Mouse (Mus musculus): ENCODE measurements around the gene Osgep. TPM values are rescaled to one million over a fixed set of nuclear protein-coding genes. Genes with fewer than 3 reads are reported as not detected.
"Not testable (repeated sequence)": the region's sequence is repeated elsewhere in the genome, so short reads cannot be mapped to it uniquely, and the experiment has no call there.

Gene Osgep
- 145 and 148 TPM in 2 replicates for polyA plus RNA-seq (2015; fragmentation: Nextera tagmentation; extraction: Ambion mirVana)

- WGBS: under 1% methylated on average over 57 of the region's 57 CpGs
- Histone ChIP-seq H3K9me3 (no peaks in the 10 kb centered on the region), H3K4me3 (peak within 1 kb of the TSS; percentile 71), H3K4me1 (peaks cover 17% of the 10 kb centered on the region), H3K27ac (peak within 1 kb of the TSS; percentile 94), H3K9ac (peak within 1 kb of the TSS; percentile 68), H3K4me2 (peak within 1 kb of the TSS; percentile 71), H3K27me3 (no peaks in the 10 kb centered on the region), H3K36me3 (peaks cover 42% of the 10 kb centered on the region)
- peak; percentile 94 for ATAC-seq (ENCODE audit: insufficient number of reproducible peaks, low FRiP score, low TSS enrichment, low read depth)
These were observed at the start of gene Osgep, which contains the start of gene Apex1 for GRCm38 (mm10) chr14:50924281-50925064. TSS of gene Osgep (minus strand) at chr14:50924893. TSS of gene Apex1 (plus strand) at chr14:50924968.

GRCm38 (mm10) chr14:50973700-50974099 is 49.0 kb upstream of the Osgep start:
- Histone ChIP-seq H3K4me1 (no peaks in the 10 kb centered on the region), H3K4me2 (no peak overlapping the region), H3K9ac (no peak overlapping the region), H3K4me3 (no peak overlapping the region), H3K27ac (no peak overlapping the region), H3K36me3 (no peaks in the 10 kb centered on the region), H3K9me3 (no peaks in the 10 kb centered on the region), H3K27me3 (no peaks in the 10 kb centered on the region)
- 40% methylated on average over 4 of the region's 4 CpGs for WGBS
- no peak for ATAC-seq (ENCODE audit: insufficient number of reproducible peaks, low FRiP score, low TSS enrichment, low read depth)

- not testable (repeated sequence) for H3K36me3 ChIP-seq; H3K4me2 ChIP-seq; H3K9me3 ChIP-seq; H3K4me1 ChIP-seq; H3K4me3 ChIP-seq; H3K9ac ChIP-seq; H3K27me3 ChIP-seq; ATAC-seq (ENCODE audit: insufficient number of reproducible peaks, low FRiP score, low TSS enrichment, low read depth); H3K27ac ChIP-seq
- WGBS: 87% methylated on average over 5 of the region's 5 CpGs
These were observed 48.4 kb upstream of the Osgep start for GRCm38 (mm10) chr14:50973054-50973453.

GRCm38 (mm10) chr14:50970822-50971221 is 46.1 kb upstream of the Osgep start:
- Histone ChIP-seq H3K36me3 (no peaks in the 10 kb centered on the region), H3K27me3 (no peaks in the 10 kb centered on the region), H3K4me1 (no peaks in the 10 kb centered on the region), H3K9me3 (no peaks in the 10 kb centered on the region), H3K9ac (no peak overlapping the region), H3K27ac (no peak overlapping the region), H3K4me2 (no peak overlapping the region), H3K4me3 (no peak overlapping the region)
- no peak for ATAC-seq (ENCODE audit: insufficient number of reproducible peaks, low FRiP score, low TSS enrichment, low read depth)
- WGBS: 50% methylated on average over 1 of the region's 1 CpGs

- no peak overlapping the region for H3K4me2 ChIP-seq
- H3K4me3 ChIP-seq: no peak overlapping the region
- no peak overlapping the region for H3K9ac ChIP-seq
- no peaks in the 10 kb centered on the region for H3K36me3 ChIP-seq
- no peak for ATAC-seq (ENCODE audit: insufficient number of reproducible peaks, low FRiP score, low TSS enrichment, low read depth)
- H3K27me3 ChIP-seq: no peaks in the 10 kb centered on the region
- 43% methylated on average over 12 of the region's 12 CpGs for WGBS
- H3K27ac ChIP-seq: no peak overlapping the region
- no peaks in the 10 kb centered on the region for H3K9me3 ChIP-seq
- H3K4me1 ChIP-seq: no peaks in the 10 kb centered on the region
These were observed 45.2 kb upstream of the Osgep start for GRCm38 (mm10) chr14:50969558-50970544.

GRCm38 (mm10) chr14:50969041-50969440 is 44.3 kb upstream of the Osgep start:
- Histone ChIP-seq H3K4me2 (no peak overlapping the region), H3K36me3 (no peaks in the 10 kb centered on the region)
- no peak for ATAC-seq (ENCODE audit: insufficient number of reproducible peaks, low FRiP score, low TSS enrichment, low read depth)

GRCm38 (mm10) chr14:50968216-50968980 is 43.7 kb upstream of the Osgep start:
- ATAC-seq (ENCODE audit: insufficient number of reproducible peaks, low FRiP score, low TSS enrichment, low read depth): no peak
- Histone ChIP-seq H3K4me2 (no peak overlapping the region), H3K36me3 (no peaks in the 10 kb centered on the region), H3K27me3 (no peaks in the 10 kb centered on the region), H3K27ac (no peak overlapping the region), H3K4me3 (no peak overlapping the region), H3K9me3 (no peaks in the 10 kb centered on the region), H3K9ac (no peak overlapping the region), H3K4me1 (no peaks in the 10 kb centered on the region)
- WGBS: 78% methylated on average over 5 of the region's 5 CpGs

More at GRCm38 (mm10) chr14:50969041-50969440, 44.3 kb upstream of the Osgep start:
- Histone ChIP-seq H3K27me3 (no peaks in the 10 kb centered on the region), H3K4me3 (no peak overlapping the region), H3K27ac (no peak overlapping the region), H3K4me1 (no peaks in the 10 kb centered on the region), H3K9me3 (no peaks in the 10 kb centered on the region), H3K9ac (no peak overlapping the region)
- 27% methylated on average over 1 of the region's 1 CpGs for WGBS

- not testable (repeated sequence) for H3K4me1 ChIP-seq; H3K9me3 ChIP-seq; ATAC-seq (ENCODE audit: insufficient number of reproducible peaks, low FRiP score, low TSS enrichment, low read depth); H3K4me3 ChIP-seq; H3K27me3 ChIP-seq; H3K27ac ChIP-seq; H3K4me2 ChIP-seq; H3K36me3 ChIP-seq; H3K9ac ChIP-seq
- WGBS: 90% methylated on average over 5 of the region's 5 CpGs
These were observed 33.7 kb upstream of the Osgep start for GRCm38 (mm10) chr14:50958289-50958995.

GRCm38 (mm10) chr14:50957146-50957545 is 32.5 kb upstream of the Osgep start:
- not testable (repeated sequence) for H3K4me3 ChIP-seq; ATAC-seq (ENCODE audit: insufficient number of reproducible peaks, low FRiP score, low TSS enrichment, low read depth); H3K27me3 ChIP-seq; H3K36me3 ChIP-seq; H3K9me3 ChIP-seq; H3K4me1 ChIP-seq; H3K4me2 ChIP-seq; H3K27ac ChIP-seq; H3K9ac ChIP-seq
- WGBS: 52% methylated on average over 3 of the region's 3 CpGs

- not testable (repeated sequence) for H3K4me3 ChIP-seq; H3K9me3 ChIP-seq; H3K36me3 ChIP-seq; H3K9ac ChIP-seq; H3K27me3 ChIP-seq; H3K27ac ChIP-seq; ATAC-seq (ENCODE audit: insufficient number of reproducible peaks, low FRiP score, low TSS enrichment, low read depth); H3K4me2 ChIP-seq; H3K4me1 ChIP-seq
- WGBS: 84% methylated on average over 6 of the region's 6 CpGs
These were observed 32.0 kb upstream of the Osgep start for GRCm38 (mm10) chr14:50956724-50957123.

GRCm38 (mm10) chr14:50955942-50956508 is 31.3 kb upstream of the Osgep start, which contains the start of gene Pnp2:
TSS of gene Pnp2 (plus strand) at chr14:50955992.
- H3K27me3 ChIP-seq; H3K4me1 ChIP-seq; H3K27ac ChIP-seq; H3K9ac ChIP-seq; H3K9me3 ChIP-seq; ATAC-seq (ENCODE audit: insufficient number of reproducible peaks, low FRiP score, low TSS enrichment, low read depth); H3K36me3 ChIP-seq; H3K4me3 ChIP-seq: not testable (repeated sequence)
- H3K4me2 ChIP-seq: peak within 1 kb of the TSS; percentile 41
- 8% methylated on average over 19 of the region's 19 CpGs for WGBS
